Comparison of ENCODE assay signal across 8 mouse cellular contexts in the genomic region with DNA sequence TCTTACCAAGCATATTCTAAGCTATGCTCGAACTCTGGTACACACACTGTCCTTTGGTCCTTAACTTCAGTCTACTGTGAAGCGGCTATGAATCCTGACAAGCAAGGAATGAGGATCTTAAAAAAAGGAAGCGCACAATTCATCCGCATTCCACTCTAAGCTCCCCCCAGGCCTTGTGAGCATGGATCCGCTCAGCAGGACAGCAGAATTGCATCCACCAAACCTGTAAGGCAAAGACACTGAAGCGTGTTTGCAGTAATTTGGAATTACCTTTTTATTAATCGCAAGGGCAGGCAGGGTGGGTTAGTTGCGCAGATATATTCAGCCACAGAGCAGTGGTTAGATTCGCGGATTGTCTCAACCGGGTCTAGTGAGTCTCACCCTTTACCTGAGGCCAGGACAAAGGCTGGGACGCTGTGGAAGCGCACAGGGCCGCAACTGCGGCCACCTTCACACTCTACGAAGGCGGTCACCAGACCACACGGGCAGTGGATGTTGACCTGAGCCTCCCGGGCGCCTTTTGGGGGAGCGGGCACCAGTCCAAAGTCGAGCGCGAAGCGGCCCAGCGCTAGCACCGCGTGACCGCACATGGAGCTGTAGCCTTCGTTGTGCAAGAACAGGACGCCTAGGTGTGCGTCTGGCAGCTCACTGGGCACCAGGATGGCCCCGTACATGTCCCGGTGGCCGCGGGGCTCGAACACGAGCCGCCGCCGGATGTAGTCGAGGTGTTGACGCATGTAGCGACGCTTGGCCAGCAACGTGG. TPM values are rescaled to one million over a fixed set of nuclear protein-coding genes. Genes with fewer than 3 reads are reported as not detected.
DNase-seq lines count a peak whose midpoint lies in the region; ATAC-seq and TF ChIP-seq lines count a peak whose summit lies in the region.

No protein-coding gene starts in this region.

- peak; percentile 10 for ATAC-seq in kidney, embryonic 16.5 days (ENCODE audit: low FRiP score, low TSS enrichment)
- ATAC-seq in megakaryocyte-erythroid progenitor cell, adult 5-6 weeks (replicated peaks; ENCODE audit: low FRiP score, low TSS enrichment, poor library complexity, severe bottlenecking), result peak; percentile 0; the same call in 1 of the 2 replicates
- ATAC-seq in frontal cortex, adult (ENCODE audit: low TSS enrichment), result no peak; the same call in 1 of the 2 replicates

- H3K4me3 ChIP-seq in left cerebral cortex, adult 2 months, result peak overlapping the region; percentile 67
- peak overlapping the region; percentile 83 for H3K4me3 ChIP-seq in kidney, embryonic 16.5 days (ENCODE audit: low read length)

- peak in 1 of 2 experiments; percentile 13 for DNase-seq in left cerebral cortex, adult 2 months (ENCODE audit: extremely low spot score in 1 of 2, low spot score in 2 of 2)
- no peak for DNase-seq in left cerebral cortex, postnatal 4 days
- DNase-seq in adrenal gland, postnatal 14 days, result peak; percentile 74
- DNase-seq in gonadal fat pad, adult 2 months (ENCODE audit: low read depth), result peak; percentile 51
- no peak for DNase-seq in spleen, adult 12 weeks (ENCODE audit: low spot score)

- peak overlapping the region; percentile 70 for H3K27ac ChIP-seq in left cerebral cortex, adult 2 months
- H3K27ac ChIP-seq in kidney, embryonic 16.5 days (ENCODE audit: low read length), result peak overlapping the region; percentile 91

- no peak for TF ChIP-seq CTCF in left cerebral cortex, adult 2 months (IDR thresholded peaks at IDR 0.05)

- H3K9ac ChIP-seq in kidney, embryonic 16.5 days (replicated peaks; ENCODE audit: low read length), result peak overlapping the region; percentile 81

- H3K27me3 ChIP-seq in kidney, embryonic 16.5 days (ENCODE audit: insufficient read depth, low read length), result no peaks in the 10 kb centered on the region

- H3K9me3 ChIP-seq in kidney, embryonic 16.5 days (ENCODE audit: low read length), result no peaks in the 10 kb centered on the region

- H3K4me1 ChIP-seq in kidney, embryonic 16.5 days (ENCODE audit: insufficient read depth, low read length), result peaks cover 34% of the 10 kb centered on the region

- peak overlapping the region; percentile 86 for H3K4me2 ChIP-seq in kidney, embryonic 16.5 days (replicated peaks; ENCODE audit: low read depth, low read length)

- no peaks in the 10 kb centered on the region for H3K36me3 ChIP-seq in kidney, embryonic 16.5 days (ENCODE audit: insufficient read depth, low read length)

- intact Hi-C loops in left cerebral cortex, adult 2 months (cut with DNase I), result loop anchor here (2.0 to 10.0 kb wide), 4 partner anchors 14 to 680 kb away; partner anchors contain the start of genes Dhrs7 and Gpr135
- intact Hi-C loops in left cerebral cortex, postnatal 4 days (cut with DNase I), result no loop called here

- 4% methylated on average over 45 of the region's 46 CpGs for WGBS in kidney, embryonic 16.5 days

RNA-seq across cellular contexts. Expression of gene L3hypdh, which starts 0.8 kb away (rescaled TPM):
- 1 to 10 TPM; 2.6 to 3.9 TPM for total RNA-seq in left cerebral cortex, adult 2 months (2021)
- total RNA-seq in left cerebral cortex, postnatal 4 days (2021), result 1 to 10 TPM; 5.3 to 8.0 TPM
- 29.9 and 31.3 TPM in 2 replicates for total RNA-seq in adrenal gland, postnatal 14 days (2021)
- polyA plus RNA-seq in gonadal fat pad, adult 2 months (2012; rRNA removed), result 23.3 and 27.4 TPM in 2 replicates
- 30.1 and 31.2 TPM in 2 replicates for polyA plus RNA-seq in kidney, embryonic 16.5 days (2015; fragmentation: Nextera tagmentation; extraction: Ambion mirVana)
- not detected in 2 replicates for total RNA-seq in megakaryocyte-erythroid progenitor cell, adult 5-6 weeks (2014; fragmentation: Nextera tagmentation)
- 0.80 TPM in 1 of 2 replicates, not detected in the other for total RNA-seq in megakaryocyte-erythroid progenitor cell, adult 5-6 weeks (2017)

RNA-seq across cellular contexts. Expression of gene Jkamp, which starts 0.9 kb away (rescaled TPM):
- total RNA-seq in left cerebral cortex, adult 2 months (2021), result 10 to 100 TPM; 52.4 to 55.6 TPM
- total RNA-seq in left cerebral cortex, postnatal 4 days (2021), result 10 to 100 TPM; 58.5 to 64.0 TPM
- 38.3 and 41.0 TPM in 2 replicates for total RNA-seq in adrenal gland, postnatal 14 days (2021)
- 64.6 and 97.6 TPM in 2 replicates for polyA plus RNA-seq in gonadal fat pad, adult 2 months (2012; rRNA removed)
- 88.3 and 91.5 TPM in 2 replicates for polyA plus RNA-seq in kidney, embryonic 16.5 days (2015; fragmentation: Nextera tagmentation; extraction: Ambion mirVana)
- total RNA-seq in megakaryocyte-erythroid progenitor cell, adult 5-6 weeks (2014; fragmentation: Nextera tagmentation), result 21.2 and 25.1 TPM in 2 replicates
- total RNA-seq in megakaryocyte-erythroid progenitor cell, adult 5-6 weeks (2017), result 10.9 and 18.4 TPM in 2 replicates

RNA-seq across cellular contexts. Expression of gene Gpr135, which starts 13.5 kb away (rescaled TPM):
- total RNA-seq in left cerebral cortex, adult 2 months (2021), result 10 to 100 TPM; 12.8 to 16.5 TPM
- 10 to 100 TPM; 12.9 to 14.3 TPM for total RNA-seq in left cerebral cortex, postnatal 4 days (2021)
- total RNA-seq in adrenal gland, postnatal 14 days (2021), result 3.9 and 5.0 TPM in 2 replicates
- 2.9 and 3.3 TPM in 2 replicates for polyA plus RNA-seq in gonadal fat pad, adult 2 months (2012; rRNA removed)
- 0.69 and 0.72 TPM in 2 replicates for polyA plus RNA-seq in kidney, embryonic 16.5 days (2015; fragmentation: Nextera tagmentation; extraction: Ambion mirVana)
- not detected in 2 replicates for total RNA-seq in megakaryocyte-erythroid progenitor cell, adult 5-6 weeks (2014; fragmentation: Nextera tagmentation)
- not detected in 2 replicates for total RNA-seq in megakaryocyte-erythroid progenitor cell, adult 5-6 weeks (2017)

Comparison
In these comparisons a context has a peak if more than half of its experiments do, and no peak if none do; other contexts are left out.
1. DNase-seq: peak in adrenal gland, postnatal 14 days (single experiment) and gonadal fat pad, adult 2 months (single experiment); none in left cerebral cortex, postnatal 4 days (single experiment) and spleen, adult 12 weeks (single experiment).